Mouse (Mus musculus) heart, embryonic 11.5 days (tissue): Measurements from ENCODE around the gene Olfr714. TPM values are rescaled to one million over a fixed set of nuclear protein-coding genes. Genes with fewer than 3 reads are reported as not detected.
"Not testable (repeated sequence)": the region's sequence is repeated elsewhere in the genome, so short reads cannot be mapped to it uniquely, and the experiment has no call there.

ENCODE experiments used
- ATAC-seq: fragments of 200-750 bp; cut with Nextera tagmentation; replicated peaks from 2 replicates; pipeline ENCODE4 v1.8.0; 2017; ENCODE audit warnings: moderate library complexity; ENCODE audit not compliant: insufficient number of reproducible peaks, low FRiP score, low TSS enrichment
- H3K27ac ChIP-seq: fragments of 300-500 bp; sonication (generic); 2 replicates; pipeline ENCODE4 v1.5.1; 2014; ENCODE audit warnings: mild to moderate bottlenecking, low read depth, low read length
- H3K27me3 ChIP-seq: fragments of 300-500 bp; sonication (generic); 2 replicates; pipeline ENCODE4 v1.6.1; 2014; ENCODE audit warnings: mild to moderate bottlenecking, low read length, mixed read lengths; ENCODE audit not compliant: control insufficient read depth, insufficient read depth
- H3K36me3 ChIP-seq: fragments of 300-500 bp; sonication (generic); 2 replicates; pipeline ENCODE4 v1.6.1; 2014; ENCODE audit warnings: mild to moderate bottlenecking, low read length, moderate library complexity, mixed read lengths; ENCODE audit not compliant: control insufficient read depth, insufficient read depth
- H3K4me1 ChIP-seq: fragments of 300-500 bp; sonication (generic); 2 replicates; pipeline ENCODE4 v1.6.1; 2014; ENCODE audit warnings: low read length; ENCODE audit not compliant: control insufficient read depth, insufficient read depth
- H3K4me2 ChIP-seq: fragments of 300-500 bp; sonication (generic); 2 replicates; pipeline ENCODE4 v1.6.1; 2014; ENCODE audit warnings: mild to moderate bottlenecking, moderate library complexity
- H3K4me3 ChIP-seq: fragments of 300-500 bp; sonication (generic); 2 replicates; pipeline ENCODE4 v1.5.1; 2014; ENCODE audit warnings: low read depth, low read length
- H3K9ac ChIP-seq: fragments of 300-500 bp; sonication (generic); 2 replicates; pipeline ENCODE4 v1.6.1; 2014; ENCODE audit warnings: mild to moderate bottlenecking, low read depth, low read length, moderate library complexity
- H3K9me3 ChIP-seq: fragments of 300-500 bp; sonication (generic); replicated peaks from 2 replicates; pipeline ENCODE4 v1.6.1; 2016; ENCODE audit warnings: low read length; ENCODE audit not compliant: control insufficient read depth
- WGBS: fragments of 180-500 bp; shearing (Covaris S2); extraction: QIAGEN DNeasy Blood & Tissue Kit; methylation state at CpG from one replicate; pipeline ENCODE4 v1.1.7; 2014; ENCODE audit not compliant: insufficient replicate concordance; 5-methylcytosine and 5-hydroxymethylcytosine counted together
- polyA plus RNA-seq: library from polyadenylated mRNA; unstranded; fragments of >200 nt; fragmentation: Nextera tagmentation; extraction: Ambion mirVana; gene quantifications from 2 replicates; pipeline ENCODE4 v1.2.1, GENCODE M21; 2014

Gene Olfr714
- polyA plus RNA-seq = not detected in 2 replicates

DNA sequence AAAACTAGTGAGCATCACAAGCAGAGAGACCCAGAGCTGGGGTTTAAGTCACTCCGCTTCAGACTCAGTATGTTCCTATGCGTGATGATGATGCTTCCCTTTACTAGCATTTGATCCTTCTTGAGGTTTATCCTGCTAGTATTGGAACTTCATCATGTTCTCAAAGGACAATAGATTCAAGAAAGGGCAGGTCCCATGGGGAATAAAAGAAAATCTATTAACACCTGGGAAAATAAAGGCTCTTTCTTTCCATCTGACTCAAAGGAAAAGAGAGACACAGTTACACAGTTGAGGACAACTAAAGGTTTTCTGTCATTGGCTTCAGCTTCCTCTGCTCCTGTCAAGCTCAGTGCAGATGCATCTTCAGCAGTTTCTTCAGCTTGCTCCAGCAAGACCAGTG lies at the start of gene Olfr714:
TSS of gene Olfr714 (plus strand) at position 301 of the 400 bp plus-strand sequence.
- WGBS = 84% methylated on average over 2 of the region's 2 CpGs
- no peak within 1 kb of the TSS for H3K9ac ChIP-seq
- no peaks in the 10 kb centered on the region for H3K4me1 ChIP-seq
- no peaks in the 10 kb centered on the region for H3K27me3 ChIP-seq
- H3K27ac ChIP-seq = no peak within 1 kb of the TSS
- ATAC-seq = no peak
- no peak within 1 kb of the TSS for H3K4me2 ChIP-seq
- peaks cover 3% of the 10 kb centered on the region; the same call in 1 of the 2 replicates for H3K9me3 ChIP-seq
- no peak within 1 kb of the TSS for H3K4me3 ChIP-seq
- H3K36me3 ChIP-seq = no peaks in the 10 kb centered on the region

DNA sequence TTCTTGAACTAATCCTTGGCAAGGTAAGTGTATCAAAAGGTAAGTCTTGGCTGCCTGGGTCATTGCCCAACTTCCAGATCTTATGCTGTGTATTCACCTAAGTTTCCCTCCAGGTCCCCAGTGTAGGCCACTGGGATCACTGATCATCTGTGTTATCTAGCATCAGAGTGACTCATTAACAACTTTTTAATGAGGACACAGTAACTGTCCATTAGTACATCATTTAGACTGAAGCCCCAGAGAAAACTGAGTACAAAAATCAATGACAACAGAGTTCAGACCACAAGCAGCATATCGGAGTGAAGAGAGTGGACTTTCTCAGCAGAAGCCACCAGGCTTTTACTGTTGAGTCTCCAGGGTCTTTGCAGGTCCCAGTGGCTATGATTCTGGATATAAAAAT lies 39.9 kb upstream of the Olfr714 start, which contains the start of gene Olfr713:
TSS of gene Olfr713 (plus strand) at position 301 of the 400 bp plus-strand sequence.
- no peak within 1 kb of the TSS for H3K4me2 ChIP-seq
- no peak for ATAC-seq
- H3K4me1 ChIP-seq = no peaks in the 10 kb centered on the region
- no peaks in the 10 kb centered on the region for H3K36me3 ChIP-seq
- H3K9ac ChIP-seq = no peak within 1 kb of the TSS
- no peak within 1 kb of the TSS for H3K27ac ChIP-seq
- H3K9me3 ChIP-seq = no peaks in the 10 kb centered on the region
- WGBS = 76% methylated on average over 1 of the region's 1 CpGs
- H3K27me3 ChIP-seq = no peaks in the 10 kb centered on the region
- no peak within 1 kb of the TSS for H3K4me3 ChIP-seq

DNA sequence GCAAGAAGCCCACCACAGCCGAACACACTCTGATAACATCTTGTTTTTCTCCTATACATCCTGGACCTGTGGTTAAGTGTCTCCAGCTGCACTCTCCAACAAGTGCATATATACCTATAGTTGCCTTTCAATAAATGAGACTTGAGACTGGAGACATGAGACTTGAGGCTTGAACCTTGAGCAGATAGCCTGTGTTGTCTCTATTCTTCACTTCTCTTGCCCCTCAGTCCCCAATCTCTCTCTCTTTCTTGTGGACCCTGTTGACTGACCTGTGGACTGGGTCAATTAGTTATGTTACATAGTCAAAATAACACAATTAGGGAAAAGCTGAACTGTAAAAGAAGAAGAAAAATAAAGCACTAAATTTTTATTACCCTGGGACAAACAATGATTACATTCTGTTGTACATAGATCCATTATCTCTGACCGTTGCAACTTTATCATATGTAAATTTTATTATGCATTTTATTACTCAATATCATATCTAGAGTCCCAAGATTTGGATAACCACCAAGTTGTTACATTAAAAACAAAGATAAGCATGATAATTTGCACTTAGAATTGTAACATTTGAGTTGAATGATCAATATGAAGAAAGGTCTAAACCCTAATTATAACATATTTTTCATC lies 30.7 kb upstream of the Olfr714 start:
- no peak for ATAC-seq
- 66% methylated on average over 2 of the region's 2 CpGs for WGBS
- Histone ChIP-seq H3K4me3 (no peak overlapping the region), H3K9ac (no peak overlapping the region), H3K9me3 (no peaks in the 10 kb centered on the region), H3K27me3 (no peaks in the 10 kb centered on the region), H3K4me1 (no peaks in the 10 kb centered on the region), H3K36me3 (no peaks in the 10 kb centered on the region), H3K27ac (no peak overlapping the region), H3K4me2 (no peak overlapping the region)

DNA sequence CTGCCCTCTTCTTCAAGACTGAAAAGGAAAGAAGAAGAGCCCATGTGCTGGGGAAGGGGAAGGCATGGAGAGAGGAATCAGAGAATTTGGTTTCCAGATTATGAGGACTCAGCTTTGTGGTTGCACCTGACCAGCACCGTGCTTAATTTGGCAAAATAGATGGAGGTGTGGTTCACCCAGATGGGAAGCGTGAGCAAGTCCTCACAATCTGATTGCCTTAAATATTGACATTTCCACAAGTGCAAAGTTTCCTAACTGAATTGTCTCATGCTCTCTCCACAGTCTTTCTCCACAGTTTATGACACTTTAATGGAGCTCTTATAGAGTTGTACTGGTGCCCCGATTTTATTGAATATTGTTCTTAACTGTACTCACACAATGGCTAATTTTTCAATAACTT lies 27.6 kb upstream of the Olfr714 start:
- 80% methylated on average over 3 of the region's 3 CpGs for WGBS
- no peak for ATAC-seq
- no peak overlapping the region for H3K4me3 ChIP-seq
- no peaks in the 10 kb centered on the region for H3K4me1 ChIP-seq
- no peak overlapping the region for H3K27ac ChIP-seq
- no peaks in the 10 kb centered on the region for H3K27me3 ChIP-seq
- no peaks in the 10 kb centered on the region for H3K9me3 ChIP-seq
- H3K4me2 ChIP-seq = no peak overlapping the region
- no peak overlapping the region for H3K9ac ChIP-seq
- H3K36me3 ChIP-seq = no peaks in the 10 kb centered on the region

DNA sequence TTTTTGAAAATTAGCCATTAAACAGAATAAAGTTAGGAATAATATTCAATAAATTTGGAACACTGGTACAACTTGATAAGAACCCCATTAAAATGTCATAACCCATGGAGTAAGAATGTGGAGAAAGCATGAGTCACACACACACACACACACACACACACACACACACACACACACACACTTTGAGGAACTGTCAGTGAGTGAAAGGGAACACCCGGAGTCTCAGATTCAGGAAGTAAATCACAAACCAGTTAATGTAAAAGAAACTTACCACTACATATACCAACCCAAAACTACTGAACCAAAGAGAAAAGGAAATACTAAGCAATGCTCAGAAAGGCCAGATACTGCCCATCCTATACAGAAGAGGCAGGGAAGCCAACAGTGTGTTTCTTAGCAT lies 26.4 kb upstream of the Olfr714 start:
- Histone ChIP-seq H3K9ac (no peak overlapping the region), H3K27me3 (no peaks in the 10 kb centered on the region), H3K4me2 (no peak overlapping the region), H3K4me3 (no peak overlapping the region), H3K36me3 (no peaks in the 10 kb centered on the region), H3K4me1 (no peaks in the 10 kb centered on the region), H3K27ac (no peak overlapping the region), H3K9me3 (no peaks in the 10 kb centered on the region)
- WGBS = 78% methylated on average over 1 of the region's 1 CpGs
- no peak for ATAC-seq

DNA sequence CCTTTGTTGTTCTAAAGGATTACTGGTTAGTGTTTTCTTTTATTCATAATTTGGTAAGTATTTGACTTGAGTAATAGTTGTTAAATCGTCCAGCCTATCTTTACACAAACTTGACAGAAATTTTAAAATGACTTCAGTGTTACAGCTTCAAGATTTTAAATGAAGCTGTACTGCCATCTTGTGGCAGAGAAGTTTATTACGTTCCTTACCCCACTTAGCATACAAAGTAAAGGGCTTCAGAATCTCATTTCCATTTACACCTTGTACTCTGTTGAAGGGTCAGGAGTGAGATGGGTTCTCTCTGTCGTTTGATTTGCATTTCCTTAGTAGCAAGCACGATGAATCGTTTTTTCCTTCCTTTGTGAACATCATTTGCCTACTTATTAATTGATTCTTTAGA lies 24.9 kb upstream of the Olfr714 start:
- Histone ChIP-seq H3K27ac (no peak overlapping the region), H3K27me3 (no peaks in the 10 kb centered on the region), H3K36me3 (no peaks in the 10 kb centered on the region), H3K4me1 (no peaks in the 10 kb centered on the region), H3K9ac (no peak overlapping the region), H3K4me2 (no peak overlapping the region), H3K9me3 (no peaks in the 10 kb centered on the region), H3K4me3 (no peak overlapping the region)
- no peak for ATAC-seq
- WGBS = 3% methylated on average over 5 of the region's 5 CpGs

DNA sequence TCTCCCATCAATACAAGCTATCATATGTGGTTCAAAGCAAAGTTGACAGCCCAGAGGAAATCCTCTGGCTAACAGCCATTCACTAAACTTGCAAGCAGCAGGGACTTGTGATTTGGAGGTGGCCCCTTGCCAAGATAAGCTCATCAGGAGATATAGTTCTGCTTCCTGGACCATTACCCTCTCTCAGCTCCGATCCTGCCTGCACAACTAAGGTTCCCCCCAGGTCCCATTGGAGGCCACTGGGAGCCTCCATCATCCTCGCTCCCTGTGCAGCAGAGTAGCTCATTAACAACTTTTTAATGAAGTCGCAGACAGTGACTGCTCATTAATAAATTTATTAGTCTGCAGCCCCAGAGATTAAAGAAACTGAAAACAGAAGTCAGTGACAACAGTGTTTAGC lies 23.2 kb upstream of the Olfr714 start:
- Histone ChIP-seq H3K4me3 (no peak overlapping the region), H3K27me3 (no peaks in the 10 kb centered on the region), H3K4me2 (no peak overlapping the region), H3K27ac (no peak overlapping the region), H3K4me1 (no peaks in the 10 kb centered on the region), H3K9me3 (no peaks in the 10 kb centered on the region), H3K9ac (no peak overlapping the region), H3K36me3 (no peaks in the 10 kb centered on the region)
- 38% methylated on average over 3 of the region's 3 CpGs for WGBS
- ATAC-seq = no peak

DNA sequence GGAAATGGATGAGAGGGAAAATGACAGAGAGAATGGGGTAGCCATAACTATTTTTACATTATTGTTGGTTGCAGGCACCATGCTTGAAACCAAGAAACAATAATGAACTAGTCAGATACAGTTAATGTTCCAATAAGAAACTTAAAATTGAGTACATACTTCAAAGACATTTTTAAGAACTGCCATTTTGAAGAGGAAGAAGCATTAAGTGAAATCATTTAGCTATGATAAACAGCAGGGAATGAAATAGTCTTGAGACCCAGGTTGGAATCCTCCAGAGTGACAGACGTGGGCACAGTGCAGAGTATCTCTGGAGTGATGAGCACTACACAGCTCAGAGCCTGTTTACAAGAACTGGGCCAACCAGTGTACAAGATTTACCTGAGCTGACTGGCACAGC lies 22.1 kb downstream of the Olfr714 start, which contains the start of gene Olfr17:
TSS of gene Olfr17 (plus strand) at position 301 of the 400 bp plus-strand sequence.
- ATAC-seq = no peak
- H3K27ac ChIP-seq = no peak within 1 kb of the TSS
- H3K4me3 ChIP-seq = no peak within 1 kb of the TSS
- no peaks in the 10 kb centered on the region for H3K9me3 ChIP-seq
- no peak within 1 kb of the TSS for H3K9ac ChIP-seq
- no peaks in the 10 kb centered on the region for H3K36me3 ChIP-seq
- no peaks in the 10 kb centered on the region for H3K4me1 ChIP-seq
- no peak within 1 kb of the TSS for H3K4me2 ChIP-seq
- WGBS = 58% methylated on average over 1 of the region's 1 CpGs
- no peaks in the 10 kb centered on the region for H3K27me3 ChIP-seq

DNA sequence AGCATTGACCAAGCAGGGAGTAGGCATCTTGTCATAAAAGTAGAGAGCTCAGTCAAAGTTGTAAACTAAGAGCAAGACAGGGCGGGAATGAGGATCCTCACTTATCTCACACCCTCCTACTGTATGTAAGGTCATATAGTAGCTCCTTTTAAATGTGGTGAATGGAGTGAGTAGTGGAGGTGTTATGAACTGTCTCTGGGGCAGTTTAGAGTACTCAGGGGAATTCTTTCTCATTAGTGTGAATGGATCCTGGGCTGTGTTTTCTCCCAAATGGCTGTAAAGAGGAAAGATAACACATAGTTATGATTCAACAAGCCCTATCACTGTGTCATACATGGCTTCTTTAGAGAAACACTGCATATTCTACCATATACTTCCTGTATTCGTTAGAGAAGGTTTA lies 39.5 kb downstream of the Olfr714 start, which contains the start of gene Olfr715b:
TSS of gene Olfr715b (minus strand) at position 101 of the 400 bp plus-strand sequence.
- not testable (repeated sequence) for H3K36me3 ChIP-seq, H3K4me3 ChIP-seq, H3K27ac ChIP-seq, H3K27me3 ChIP-seq, H3K4me2 ChIP-seq, H3K9ac ChIP-seq, H3K9me3 ChIP-seq, H3K4me1 ChIP-seq, ATAC-seq
- WGBS = 75% methylated on average over 1 of the region's 2 CpGs
